Mouse (Mus musculus): ENCODE data around the gene Rhpn2.
"Not testable (repeated sequence)": the region's sequence is repeated elsewhere in the genome, so short reads cannot be mapped to it uniquely, and the experiment has no call there.

Gene Rhpn2

GRCm38 (mm10) chr7:35333692-35334526, at the start of gene Rhpn2:
Gene Rhpn2, plus strand, starts transcription at chr7:35334170.
- DNase-seq, result peak; percentile 100

- DNase-seq, result no peak
Measured at GRCm38 (mm10) chr7:35293464-35293863, 40.5 kb upstream of the Rhpn2 start.

- no peak for DNase-seq
Measured at GRCm38 (mm10) chr7:35295631-35296030, 38.3 kb upstream of the Rhpn2 start.

- DNase-seq, result no peak
Measured at GRCm38 (mm10) chr7:35297886-35298285, 36.1 kb upstream of the Rhpn2 start.

GRCm38 (mm10) chr7:35299656-35300055, 34.3 kb upstream of the Rhpn2 start:
- no peak for DNase-seq

GRCm38 (mm10) chr7:35300792-35301191, 33.2 kb upstream of the Rhpn2 start:
- no peak for DNase-seq

- DNase-seq, result no peak
Measured at GRCm38 (mm10) chr7:35311214-35311613, 22.8 kb upstream of the Rhpn2 start.

GRCm38 (mm10) chr7:35314156-35314555, 19.8 kb upstream of the Rhpn2 start:
- no peak for DNase-seq

GRCm38 (mm10) chr7:35317729-35318609, 16.0 kb upstream of the Rhpn2 start, which contains the start of gene Gpatch1:
Gene Gpatch1, minus strand, starts transcription at chr7:35318440.
- DNase-seq, result peak; percentile 97

- not testable (repeated sequence) for DNase-seq
Measured at GRCm38 (mm10) chr7:35319221-35319620, 14.7 kb upstream of the Rhpn2 start.

- DNase-seq, result no peak
Measured at GRCm38 (mm10) chr7:35319755-35320154, 14.2 kb upstream of the Rhpn2 start.

GRCm38 (mm10) chr7:35322161-35322560, 11.8 kb upstream of the Rhpn2 start:
- no peak for DNase-seq

GRCm38 (mm10) chr7:35322732-35323420, 11.1 kb upstream of the Rhpn2 start:
- DNase-seq, result peak; percentile 24

- DNase-seq, result no peak
Measured at GRCm38 (mm10) chr7:35331590-35331989, 2.4 kb upstream of the Rhpn2 start.

- DNase-seq, result peak; percentile 58
Measured at GRCm38 (mm10) chr7:35333231-35333651, 729 bp upstream of the Rhpn2 start.

GRCm38 (mm10) chr7:35334527-35335452, 820 bp downstream of the Rhpn2 start:
- peak; percentile 57 for DNase-seq

GRCm38 (mm10) chr7:35340196-35340595, 6.2 kb downstream of the Rhpn2 start:
- no peak for DNase-seq

- DNase-seq, result no peak
Measured at GRCm38 (mm10) chr7:35341282-35341681, 7.3 kb downstream of the Rhpn2 start.

- no peak for DNase-seq
Measured at GRCm38 (mm10) chr7:35342498-35342897, 8.5 kb downstream of the Rhpn2 start.

GRCm38 (mm10) chr7:35344785-35345330, 10.9 kb downstream of the Rhpn2 start:
- DNase-seq, result no peak

- no peak for DNase-seq
Measured at GRCm38 (mm10) chr7:35347918-35348700, 14.1 kb downstream of the Rhpn2 start.
